Mouse (Mus musculus): Measurements from ENCODE around the gene Phgr1.

GRCm38 (mm10) chr2:118772158-118772874 lies at the start of gene Phgr1:
- TF ChIP-seq EP300 (IDR thresholded peaks at IDR 0.05; ENCODE audit: insufficient read depth, low read depth, low read length), result no peak
- TF ChIP-seq CTCF (IDR thresholded peaks at IDR 0.05), result no peak

Data from heart, adult 2 months (tissue).